Comparison of ENCODE assay signal across 20 mouse cellular contexts in the genomic region with DNA sequence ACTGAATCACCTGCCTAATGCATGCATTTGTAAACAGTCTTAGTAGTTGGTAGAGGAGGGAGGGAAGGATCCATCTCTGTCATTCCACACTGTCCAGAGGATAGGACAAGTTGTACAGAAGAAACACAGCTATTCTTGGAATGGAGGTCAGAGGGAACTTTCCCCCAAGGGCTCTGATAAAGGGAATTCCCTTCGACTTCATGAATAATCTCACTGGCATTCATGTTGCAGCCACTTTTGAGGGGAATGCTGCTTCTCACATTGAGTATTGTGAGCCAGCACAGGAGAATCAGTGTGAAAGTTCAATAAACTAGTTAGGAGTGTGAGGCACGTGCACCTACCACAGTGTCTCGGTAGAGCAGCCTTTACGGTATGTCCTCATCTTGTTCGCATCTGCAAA. TPM values are rescaled to one million over a fixed set of nuclear protein-coding genes. Genes with fewer than 3 reads are reported as not detected.
DNase-seq lines count a peak whose midpoint lies in the region; ATAC-seq and TF ChIP-seq lines count a peak whose summit lies in the region.
"Had no signal": no experiment of that assay in that cellular context is flagged by ENCODE, and none has a peak within 500 bp of the region (broad histone marks: within the 10 kb centered on the region; RNA-seq: fewer than 3 reads in every experiment).

No protein-coding gene starts in this region.

- 44% methylated on average over 5 of the region's 5 CpGs for WGBS in heart, embryonic 10.5 days
- 47% methylated on average over 5 of the region's 5 CpGs for WGBS in heart, adult 2 months
- 77% methylated on average over 5 of the region's 5 CpGs for WGBS in midbrain, embryonic 10.5 days
- WGBS in midbrain, embryonic 16.5 days: 65% methylated on average over 5 of the region's 5 CpGs
- 35% methylated on average over 5 of the region's 5 CpGs for WGBS in heart, embryonic 15.5 days

- no peak for ATAC-seq in midbrain, embryonic 16.5 days
- peak; percentile 39; the same call in 1 of the 2 replicates for ATAC-seq in heart, embryonic 15.5 days (replicated peaks; ENCODE audit: insufficient number of reproducible peaks, insufficient read depth, low FRiP score, low read depth)
- ATAC-seq: activated CD4-positive, CD25-positive, alpha-beta regulatory T cell, adult 4 months had no signal

- no peaks in the 10 kb centered on the region for H3K9me3 ChIP-seq in heart, embryonic 10.5 days
- H3K9me3 ChIP-seq in midbrain, embryonic 10.5 days (replicated peaks): no peaks in the 10 kb centered on the region
- H3K9me3 ChIP-seq in midbrain, embryonic 16.5 days (replicated peaks; ENCODE audit: control insufficient read depth, low read length, poor library complexity, severe bottlenecking): no peaks in the 10 kb centered on the region
- H3K9me3 ChIP-seq in heart, embryonic 15.5 days (replicated peaks): no peaks in the 10 kb centered on the region
- H3K9me3 ChIP-seq: forebrain, embryonic 10.5 days; limb, embryonic 15.5 days; liver, embryonic 15.5 days had no signal

- no peak overlapping the region for H3K9ac ChIP-seq in heart, adult 2 months (ENCODE audit: low read depth, low read length)
- H3K9ac ChIP-seq in midbrain, embryonic 16.5 days (ENCODE audit: low read depth, low read length): no peak overlapping the region
- H3K9ac ChIP-seq in heart, embryonic 15.5 days: no peak overlapping the region
- H3K9ac ChIP-seq: limb, embryonic 15.5 days; liver, embryonic 15.5 days had no signal

- H3K27me3 ChIP-seq in heart, embryonic 10.5 days (ENCODE audit: insufficient read depth, poor library complexity, severe bottlenecking): no peaks in the 10 kb centered on the region
- H3K27me3 ChIP-seq in heart, adult 2 months (ENCODE audit: control insufficient read depth, insufficient read depth, low read length): no peaks in the 10 kb centered on the region
- peaks cover 15% of the 10 kb centered on the region; the same call in 1 of the 2 replicates for H3K27me3 ChIP-seq in midbrain, embryonic 10.5 days (ENCODE audit: low read depth, poor library complexity, severe bottlenecking)
- no peaks in the 10 kb centered on the region; the same call in 1 of the 2 replicates for H3K27me3 ChIP-seq in midbrain, embryonic 16.5 days (ENCODE audit: control insufficient read depth, insufficient read depth, low read depth, low read length)
- H3K27me3 ChIP-seq in heart, embryonic 15.5 days: no peaks in the 10 kb centered on the region
- H3K27me3 ChIP-seq: limb, embryonic 15.5 days; liver, embryonic 15.5 days had no signal

- intact Hi-C loops in heart, adult 2 months (cut with DNase I): no loop called here

- TF ChIP-seq POLR2A in heart, adult 2 months (IDR thresholded peaks at IDR 0.05; ENCODE audit: insufficient read depth, low read depth, low read length): no peak

- TF ChIP-seq EP300 in heart, adult 2 months (IDR thresholded peaks at IDR 0.05; ENCODE audit: insufficient read depth, low read depth, low read length): no peak

- H3K4me3 ChIP-seq in heart, embryonic 10.5 days: no peak overlapping the region
- no peak overlapping the region for H3K4me3 ChIP-seq in heart, adult 2 months
- H3K4me3 ChIP-seq in midbrain, embryonic 10.5 days: no peak overlapping the region
- H3K4me3 ChIP-seq in midbrain, embryonic 16.5 days (ENCODE audit: low read depth, low read length): no peak overlapping the region
- H3K4me3 ChIP-seq in heart, embryonic 15.5 days: no peak overlapping the region
- H3K4me3 ChIP-seq: forebrain, embryonic 10.5 days; limb, embryonic 15.5 days; liver, embryonic 15.5 days had no signal

- no peaks in the 10 kb centered on the region for H3K79me2 ChIP-seq in heart, adult 2 months (replicated peaks; ENCODE audit: control insufficient read depth, insufficient read depth, low read length)

- 0 out of 2 replicates have a peak overlapping the region, but pooled peaks have one; percentile 3 for H3K27ac ChIP-seq in heart, embryonic 10.5 days
- H3K27ac ChIP-seq in heart, adult 2 months: no peak overlapping the region
- 0 out of 2 replicates have a peak overlapping the region, but pooled peaks have one; percentile 38 for H3K27ac ChIP-seq in midbrain, embryonic 10.5 days (replicated peaks)
- H3K27ac ChIP-seq in midbrain, embryonic 16.5 days (ENCODE audit: low read length): no peak overlapping the region
- peak overlapping the region; percentile 60 for H3K27ac ChIP-seq in heart, embryonic 15.5 days
- H3K27ac ChIP-seq: forebrain, embryonic 10.5 days; kidney, postnatal 0 days; limb, embryonic 15.5 days; liver, embryonic 15.5 days; macrophage had no signal

- H3K36me3 ChIP-seq in heart, embryonic 10.5 days: no peaks in the 10 kb centered on the region
- H3K36me3 ChIP-seq in heart, adult 2 months (ENCODE audit: control insufficient read depth, insufficient read depth, low read length): peaks cover 9% of the 10 kb centered on the region
- no peaks in the 10 kb centered on the region for H3K36me3 ChIP-seq in midbrain, embryonic 10.5 days
- H3K36me3 ChIP-seq in midbrain, embryonic 16.5 days (ENCODE audit: control insufficient read depth, insufficient read depth, low read length): no peaks in the 10 kb centered on the region
- no peaks in the 10 kb centered on the region for H3K36me3 ChIP-seq in heart, embryonic 15.5 days
- H3K36me3 ChIP-seq: forebrain, embryonic 10.5 days; limb, embryonic 15.5 days; liver, embryonic 15.5 days had no signal

- H3K4me2 ChIP-seq in midbrain, embryonic 16.5 days (ENCODE audit: low read length): no peak overlapping the region
- H3K4me2 ChIP-seq in heart, embryonic 15.5 days: peak overlapping the region; percentile 20
- H3K4me2 ChIP-seq: limb, embryonic 15.5 days; liver, embryonic 15.5 days had no signal

- no peak for DNase-seq in heart, embryonic 10.5 days (ENCODE audit: low spot score)
- DNase-seq in heart, adult 2 months: no peak
- DNase-seq in midbrain, embryonic 10.5 days (ENCODE audit: low spot score): no peak
- peak; percentile 60 for DNase-seq in NIH3T3 (ENCODE audit: low read depth)
- no peak for DNase-seq in cerebellum, adult 9-10 months
- DNase-seq in cerebellum, postnatal 4 days (ENCODE audit: low spot score in 2 of 2): no peak
- DNase-seq: cerebellum, adult 18-20 months; cerebellum, postnatal 36 days; gastrocnemius, postnatal 25 days; kidney, adult 18-20 months; midbrain, embryonic 14.5 days; thymus, postnatal 36 days had no signal

- H3K4me1 ChIP-seq in heart, embryonic 10.5 days: peaks cover 72% of the 10 kb centered on the region
- H3K4me1 ChIP-seq in heart, adult 2 months (ENCODE audit: control insufficient read depth, insufficient read depth, low read length): peaks cover 10% of the 10 kb centered on the region
- H3K4me1 ChIP-seq in midbrain, embryonic 10.5 days: peaks cover 79% of the 10 kb centered on the region
- H3K4me1 ChIP-seq in midbrain, embryonic 16.5 days (ENCODE audit: control insufficient read depth, insufficient read depth, low read length): peaks cover 12% of the 10 kb centered on the region
- peaks cover 63% of the 10 kb centered on the region for H3K4me1 ChIP-seq in heart, embryonic 15.5 days (replicated peaks)

- no peak for TF ChIP-seq CTCF in heart, adult 2 months (IDR thresholded peaks at IDR 0.05)

RNA-seq across cellular contexts. Expression of gene Lgr4, which starts 37.6 kb away (rescaled TPM):
- polyA plus RNA-seq in heart, embryonic 10.5 days (2016; fragmentation: Nextera tagmentation; extraction: Ambion mirVana): 10.2 and 12.7 TPM in 2 replicates
- 10 to 100 TPM; 22.1 to 23.7 TPM for total RNA-seq in heart, adult 2 months (2021)
- 13.5 and 22.7 TPM in 2 replicates for polyA plus RNA-seq in heart, adult 2 months (2012; rRNA removed)
- polyA plus RNA-seq in midbrain, embryonic 10.5 days (2016; fragmentation: Nextera tagmentation; extraction: Ambion mirVana): 12.7 and 14.3 TPM in 2 replicates
- 6.8 and 7.1 TPM in 2 replicates for polyA plus RNA-seq in midbrain, embryonic 16.5 days (2015; fragmentation: Nextera tagmentation; extraction: Ambion mirVana)
- 10.7 and 11.3 TPM in 2 replicates for polyA plus RNA-seq in heart, embryonic 15.5 days (2015; fragmentation: Nextera tagmentation; extraction: Ambion mirVana)

Comparison
In these comparisons a context has a peak if more than half of its experiments do, and no peak if none do; other contexts are left out.
1. H3K27ac ChIP-seq: peak in heart, embryonic 10.5 days (single experiment), midbrain, embryonic 10.5 days (single experiment) and heart, embryonic 15.5 days (single experiment); none in heart, adult 2 months (single experiment) and midbrain, embryonic 16.5 days (single experiment).